Mouse (Mus musculus) layer of hippocampus, adult 18-20 months (tissue): ENCODE results near the gene Btbd35f24. TPM values are rescaled to one million over a fixed set of nuclear protein-coding genes. Genes with fewer than 3 reads are reported as not detected.
"Not testable (repeated sequence)": the region's sequence is repeated elsewhere in the genome, so short reads cannot be mapped to it uniquely, and the experiment has no call there.

Experiments
- DNase-seq, 2 experiments: peaks; one replicate each; pipeline ENCODE4 v3.0.0; 2022; ENCODE audit warnings: low spot score in 2 of 2
- long read RNA-seq: library from polyadenylated mRNA; stranded (forward); transcript quantifications from one replicate; pipeline ENCODE4 v2.0.0, GENCODE M21; 2021
- total RNA-seq, 2 experiments: library from RNA; stranded (reverse); gene quantifications; 2 replicates each; pipeline ENCODE4 v1.2.3; 2021

Gene Btbd35f24
- not detected for total RNA-seq
- long read RNA-seq, result 0 reads

- not testable (repeated sequence) for DNase-seq
These were observed at the start of gene Btbd35f24 for GRCm38 (mm10) chrX:3195727-3196126. Gene Btbd35f24, minus strand, starts transcription at chrX:3195827.

Other genes with a start within 250 kb of the Btbd35f24 start
- not detected for gene Btbd35f23, start 119.0 kb downstream of the Btbd35f24 start, total RNA-seq
- gene Btbd35f11, start 247.9 kb upstream of the Btbd35f24 start, total RNA-seq, result not detected